Mouse (Mus musculus) cerebellum, adult 9-10 months (tissue): ENCODE results near the gene Zfp354a.
A peak's percentile ranks its signal among the peaks of the same experiment; 100 is the strongest.
"Not testable (repeated sequence)": the region's sequence is repeated elsewhere in the genome, so short reads cannot be mapped to it uniquely, and the experiment has no call there.

ENCODE experiments used
- DNase-seq: peaks from one replicate; pipeline ENCODE4 v3.0.0; 2022

The Zfp354a gene

DNA sequence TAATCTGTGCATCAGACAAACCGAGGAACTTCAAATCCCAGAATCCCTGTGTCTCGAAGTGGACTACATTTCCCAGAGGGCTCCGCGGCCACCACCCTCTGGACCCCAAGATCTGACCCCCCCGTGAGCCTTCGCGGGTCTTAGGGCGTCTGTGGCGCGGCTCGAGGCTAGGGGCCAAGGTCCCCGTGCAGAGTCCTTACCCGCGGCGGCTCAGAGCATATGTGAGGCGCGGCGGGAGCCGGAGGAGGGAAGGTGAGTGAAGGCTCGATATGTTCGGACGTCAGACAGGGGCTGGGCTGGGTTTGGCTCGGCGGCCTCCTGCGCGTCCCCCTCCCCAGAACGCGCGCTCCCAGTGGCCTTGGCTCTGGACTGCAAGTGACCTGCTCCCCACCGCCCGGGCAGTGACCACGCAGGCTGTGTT is at the start of gene Zfp354a:
Zfp354a (plus strand) TSS at position 107 of the 421 bp plus-strand sequence.
- DNase-seq: peak; percentile 84

DNA sequence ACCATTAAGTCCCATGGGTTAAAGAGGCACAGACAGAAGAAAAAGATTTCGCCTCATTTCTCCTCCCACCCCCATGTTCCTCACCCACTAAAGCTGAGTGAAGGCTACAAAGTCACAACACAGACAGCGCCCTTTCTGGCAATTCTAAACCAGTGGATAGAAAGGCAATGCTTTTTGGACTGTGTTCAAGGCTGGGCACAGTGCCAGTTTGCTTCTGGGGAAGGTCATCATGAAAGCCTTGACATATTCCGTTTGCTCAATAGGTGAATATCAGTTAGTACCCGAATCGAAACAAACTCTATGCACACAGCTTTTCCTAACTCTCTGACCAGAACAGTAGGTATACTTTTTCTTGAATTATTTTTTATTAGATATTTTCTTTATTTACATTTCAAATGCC is 47.2 kb upstream of the Zfp354a start:
- DNase-seq: no peak

DNA sequence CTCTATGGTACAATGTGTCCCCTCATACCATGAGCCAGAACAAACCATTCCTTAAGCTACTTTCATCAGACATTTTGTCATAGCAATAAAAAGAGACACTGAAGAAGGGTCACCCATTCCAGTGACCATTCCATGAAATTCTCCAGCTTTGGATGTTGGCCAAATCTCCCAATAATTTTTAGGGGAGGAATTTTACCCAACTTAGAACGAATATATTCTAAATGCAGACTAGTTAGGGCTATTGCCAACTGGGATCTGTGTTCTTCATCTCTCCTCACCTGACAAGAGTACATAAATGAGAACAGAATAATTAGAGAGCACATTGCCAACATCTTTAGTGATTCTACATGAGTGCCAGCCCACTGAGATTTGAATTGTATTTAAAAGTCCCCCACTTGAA is 45.1 kb upstream of the Zfp354a start, which contains the start of gene Olfr54:
Olfr54 (plus strand) TSS at position 301 of the 400 bp plus-strand sequence.
- DNase-seq: no peak

DNA sequence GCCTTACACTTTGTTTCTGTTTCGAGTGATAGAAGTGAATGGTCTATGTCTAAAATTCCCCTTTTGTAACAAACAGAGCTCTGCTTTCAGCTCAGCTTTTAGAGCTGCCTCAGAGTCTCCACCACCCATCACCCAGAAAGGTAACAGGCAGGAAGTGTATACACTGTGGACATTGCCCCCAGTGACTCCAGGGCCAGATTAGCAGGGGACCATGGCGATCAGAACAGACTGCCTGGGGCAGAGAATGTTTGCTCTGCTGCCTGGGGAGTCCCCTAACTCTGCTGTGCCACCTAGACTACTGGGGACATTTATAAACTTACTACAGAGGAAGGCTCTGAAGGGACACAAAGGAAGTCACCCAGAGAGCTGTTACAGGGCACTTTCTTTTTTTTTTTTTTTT is 42.7 kb upstream of the Zfp354a start:
- no peak for DNase-seq

DNA sequence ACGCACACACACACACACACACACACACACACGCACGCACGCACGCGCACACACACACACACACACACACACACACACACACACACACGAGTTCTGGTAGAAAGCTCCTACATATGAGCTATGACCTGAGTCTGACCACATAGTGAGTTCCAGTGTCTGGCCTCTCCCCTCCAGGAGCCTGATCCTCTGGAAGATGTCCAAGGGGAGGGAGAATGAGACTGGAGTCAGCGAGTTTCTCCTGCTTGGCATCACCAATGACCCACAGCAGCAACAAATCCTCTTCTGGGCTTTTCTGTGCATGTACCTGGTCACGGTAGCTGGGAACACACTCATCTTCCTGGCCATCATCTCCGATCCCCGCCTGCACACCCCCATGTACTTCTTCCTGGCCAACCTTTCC is 32.2 kb upstream of the Zfp354a start:
- not testable (repeated sequence) for DNase-seq

DNA sequence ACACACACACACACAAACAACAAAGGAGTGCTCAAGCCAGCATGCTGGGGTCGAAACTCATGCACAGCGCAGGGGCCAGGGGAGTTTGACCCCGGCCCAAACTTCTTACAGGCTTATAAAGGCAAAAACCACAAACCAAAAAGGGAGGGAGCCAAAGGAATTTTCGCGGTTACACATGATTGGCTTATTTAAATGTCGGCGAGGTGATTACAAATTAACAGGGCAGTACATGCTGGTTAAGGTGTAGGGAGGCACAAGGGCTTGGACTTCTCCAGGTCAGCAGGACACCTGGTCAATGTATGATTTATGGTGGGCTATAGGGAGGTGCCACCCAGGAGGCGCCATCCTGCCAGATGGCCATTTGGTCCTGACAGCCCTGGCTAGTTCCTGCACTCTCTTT is 29.7 kb upstream of the Zfp354a start:
- not testable (repeated sequence) for DNase-seq

DNA sequence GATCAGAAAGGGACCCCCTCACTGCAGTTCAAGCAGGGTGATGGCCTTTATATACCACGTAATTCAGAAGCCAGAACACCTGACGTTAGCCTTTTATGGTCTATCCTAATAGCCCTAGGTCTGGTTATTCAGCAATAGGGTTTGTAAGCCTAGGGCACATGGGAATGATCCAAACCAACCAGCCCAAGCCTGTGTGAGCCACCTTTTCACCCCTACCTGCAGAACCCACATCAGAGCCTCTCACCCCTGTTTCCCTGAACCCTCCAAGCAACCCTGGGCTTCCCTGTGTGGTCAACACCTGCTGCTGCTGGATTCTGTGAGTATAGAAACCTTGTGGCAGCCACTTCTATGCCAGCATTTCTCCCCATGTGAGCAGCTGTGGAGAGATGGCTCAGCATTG is 28.8 kb upstream of the Zfp354a start:
- no peak for DNase-seq

DNA sequence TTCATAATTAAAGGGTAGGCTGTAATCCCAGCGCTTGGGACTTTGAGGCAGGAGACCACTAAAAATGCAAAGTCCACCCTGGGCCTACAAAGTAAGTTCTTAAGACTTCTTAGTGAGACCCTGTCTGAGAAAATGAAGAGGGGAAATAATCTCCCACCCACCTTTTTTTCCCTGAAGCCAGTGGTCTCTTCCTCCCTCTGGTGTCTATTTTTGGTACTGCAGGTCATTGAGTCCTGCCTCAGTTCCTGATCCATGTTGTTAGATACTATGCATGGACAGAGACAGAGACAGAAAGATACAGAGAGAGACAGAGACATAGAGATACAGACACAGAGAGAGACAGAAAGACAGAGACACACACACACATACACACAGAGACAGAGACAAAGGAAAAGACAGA is 26.2 kb upstream of the Zfp354a start:
- no peak for DNase-seq

DNA sequence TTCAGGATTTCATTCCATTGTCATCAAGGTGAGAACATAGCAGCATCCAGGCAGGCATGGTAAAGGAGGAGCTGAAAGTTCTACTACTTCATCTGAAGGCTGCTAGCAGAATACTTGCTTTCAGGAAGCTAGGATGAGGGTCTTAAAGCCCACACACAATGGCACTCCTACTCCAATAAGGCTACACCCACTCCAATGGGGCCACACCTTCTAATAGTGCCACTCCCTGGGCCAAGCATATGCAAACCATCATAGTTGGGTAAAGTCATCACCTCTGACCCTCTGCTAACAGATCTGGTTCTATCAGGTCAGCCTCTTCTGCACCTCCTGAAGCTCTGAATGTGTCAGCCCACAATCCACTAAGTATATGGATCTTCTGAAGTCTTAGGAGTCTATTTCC is 24.9 kb upstream of the Zfp354a start:
- not testable (repeated sequence) for DNase-seq

DNA sequence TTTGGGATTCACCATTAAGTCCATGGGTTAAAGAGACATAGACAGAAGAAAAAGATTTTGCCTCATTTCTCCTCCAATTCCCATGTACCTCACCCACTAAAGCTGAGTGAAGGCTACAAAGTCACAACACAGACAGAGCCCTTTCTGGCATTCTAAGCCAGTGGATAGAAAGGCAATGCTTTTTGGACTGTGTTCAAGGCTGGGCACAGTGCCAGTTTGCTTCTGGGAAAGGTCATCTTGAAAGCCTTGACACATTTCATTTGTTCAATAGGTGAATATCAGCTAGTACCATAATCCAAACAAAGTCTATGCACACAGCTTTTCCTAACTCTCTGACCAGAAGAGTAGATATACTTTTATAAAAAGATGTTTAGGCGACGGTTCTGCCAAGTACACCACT is 23.1 kb upstream of the Zfp354a start:
- DNase-seq: no peak

DNA sequence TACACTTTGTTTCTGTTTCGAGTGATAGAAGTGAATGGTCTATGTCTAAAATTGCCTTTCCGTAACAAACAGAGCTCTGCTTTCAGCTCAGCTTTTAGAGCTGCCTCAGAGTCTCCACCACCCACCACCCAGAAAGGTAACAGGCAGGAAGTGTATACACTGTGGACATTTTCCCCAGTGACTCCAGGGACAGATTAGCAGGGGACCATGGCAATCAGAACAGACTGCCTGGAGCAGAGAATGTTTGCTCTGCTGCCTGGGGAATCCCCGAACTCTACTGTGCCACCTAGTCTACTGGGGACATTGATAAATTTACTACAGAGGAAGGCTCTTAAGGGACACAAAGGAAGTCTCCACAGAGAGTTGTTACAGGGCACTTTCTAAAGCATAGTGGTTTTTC is 14.3 kb upstream of the Zfp354a start:
- not testable (repeated sequence) for DNase-seq

DNA sequence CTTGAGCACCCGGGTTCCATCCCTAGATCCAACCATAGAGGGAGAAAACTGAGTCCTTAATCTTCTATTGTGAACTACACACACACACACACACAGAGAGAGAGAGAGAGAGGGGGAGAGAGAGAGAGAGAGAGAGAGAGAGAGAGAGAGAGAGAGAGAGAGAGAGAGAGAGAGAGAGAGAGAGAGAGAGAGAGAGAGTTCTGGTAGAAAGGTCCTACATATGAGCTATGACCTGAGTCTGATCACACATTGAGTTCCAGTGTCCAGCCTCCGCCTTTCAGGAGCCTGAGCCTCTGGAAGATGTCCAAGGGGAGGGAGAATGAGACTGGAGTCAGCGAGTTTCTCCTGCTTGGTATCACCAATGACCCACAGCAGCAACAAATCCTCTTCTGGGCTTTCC is 11.2 kb upstream of the Zfp354a start, which contains the start of gene Olfr1375:
Olfr1375 (plus strand) TSS at position 301 of the 400 bp plus-strand sequence.
- DNase-seq: not testable (repeated sequence)

DNA sequence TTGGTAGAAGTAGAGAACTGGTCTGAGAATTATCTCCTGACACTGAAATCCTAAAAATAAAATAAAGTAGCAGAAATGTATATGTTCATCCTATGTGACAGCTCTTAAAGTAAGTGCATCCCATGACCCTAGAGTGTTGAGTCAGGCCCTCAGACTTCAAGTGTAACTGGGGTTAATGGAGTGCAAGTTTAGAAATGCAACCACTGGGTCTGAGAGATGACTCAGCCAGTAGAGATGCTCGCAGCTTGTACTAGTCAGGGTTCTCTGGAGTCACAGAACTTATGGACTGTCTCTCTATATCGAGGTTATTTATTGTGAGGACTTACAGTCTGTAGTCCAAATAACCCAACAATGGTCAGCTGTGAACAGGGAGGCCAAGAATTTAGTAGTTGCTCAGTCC is 7.4 kb upstream of the Zfp354a start:
- DNase-seq: no peak

DNA sequence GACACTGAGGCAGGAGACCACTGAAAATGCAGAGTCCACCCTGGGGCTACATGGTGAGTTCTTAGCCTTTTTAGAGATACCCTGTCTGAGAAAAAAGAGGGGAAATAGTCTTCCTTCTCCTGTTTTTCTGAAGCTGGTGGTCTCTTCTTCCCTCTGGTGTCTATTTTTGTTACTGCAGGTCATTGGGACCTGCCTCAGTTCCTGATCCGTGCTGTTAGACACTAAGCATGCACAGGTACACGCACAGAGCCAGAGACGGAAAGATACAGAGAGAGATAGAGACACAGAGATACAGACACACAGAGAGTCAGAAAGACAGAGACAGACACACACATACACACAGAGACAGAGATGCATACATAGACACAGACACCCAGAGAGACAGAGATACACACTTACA is 5.8 kb upstream of the Zfp354a start:
- no peak for DNase-seq

DNA sequence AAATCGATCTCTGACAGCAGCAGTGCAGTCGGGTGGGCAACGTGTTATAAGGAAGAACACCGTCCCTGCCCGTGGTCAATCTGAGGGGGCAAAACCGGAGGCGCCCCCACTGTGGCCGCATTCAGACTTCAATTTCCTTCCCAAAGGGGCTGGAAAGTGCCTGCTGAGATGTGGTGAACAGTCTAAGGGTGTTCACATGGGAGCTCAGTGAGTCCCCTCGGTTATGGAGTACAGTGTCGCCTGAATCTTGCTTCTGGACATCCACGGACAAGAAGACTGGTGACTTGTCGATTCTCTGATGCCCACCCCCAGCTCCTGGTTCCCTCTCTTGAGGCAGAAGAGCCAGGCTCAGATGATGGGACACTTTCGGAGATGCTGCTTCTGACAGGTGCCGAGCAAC is 583 bp downstream of the Zfp354a start:
- DNase-seq: no peak

DNA sequence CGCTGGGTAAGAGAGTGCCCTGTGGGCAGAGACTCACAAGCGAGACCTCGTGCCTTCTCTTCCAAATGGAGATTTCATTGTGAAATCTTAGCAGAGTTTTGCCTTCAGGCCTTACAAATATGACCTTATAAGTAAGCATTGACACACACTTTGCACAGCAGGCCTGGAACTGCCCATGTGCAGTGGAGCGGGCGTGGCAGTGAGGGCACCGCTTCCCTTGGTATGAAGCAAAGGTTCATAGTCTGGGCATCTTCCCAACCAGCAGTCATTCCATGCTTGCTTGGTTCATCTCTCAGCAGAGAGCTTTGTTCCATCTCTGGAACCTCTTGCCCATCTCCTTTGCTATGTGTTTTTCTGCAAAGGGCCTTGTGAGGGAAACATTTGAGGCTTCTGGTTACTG is 1.9 kb downstream of the Zfp354a start:
- no peak for DNase-seq

DNA sequence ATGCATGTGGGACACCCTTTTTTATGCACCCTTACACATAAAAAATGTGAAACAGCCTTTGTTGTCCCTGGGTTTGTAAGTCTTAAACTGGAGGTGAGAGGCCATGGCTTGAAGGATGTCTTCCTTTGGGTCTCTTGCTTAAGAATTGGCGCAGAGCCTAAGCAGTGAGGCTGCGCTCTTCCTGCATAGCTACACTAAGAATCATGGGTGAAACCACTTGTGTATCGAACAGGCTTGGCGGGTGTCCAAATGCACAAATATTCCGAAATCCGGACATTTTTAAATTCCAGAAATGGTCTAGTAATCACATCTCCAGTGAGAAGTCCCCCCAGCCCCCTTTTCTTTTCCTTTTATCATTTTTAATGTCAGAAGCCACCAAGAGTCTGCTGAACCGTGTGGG is 4.2 kb downstream of the Zfp354a start:
- no peak for DNase-seq

DNA sequence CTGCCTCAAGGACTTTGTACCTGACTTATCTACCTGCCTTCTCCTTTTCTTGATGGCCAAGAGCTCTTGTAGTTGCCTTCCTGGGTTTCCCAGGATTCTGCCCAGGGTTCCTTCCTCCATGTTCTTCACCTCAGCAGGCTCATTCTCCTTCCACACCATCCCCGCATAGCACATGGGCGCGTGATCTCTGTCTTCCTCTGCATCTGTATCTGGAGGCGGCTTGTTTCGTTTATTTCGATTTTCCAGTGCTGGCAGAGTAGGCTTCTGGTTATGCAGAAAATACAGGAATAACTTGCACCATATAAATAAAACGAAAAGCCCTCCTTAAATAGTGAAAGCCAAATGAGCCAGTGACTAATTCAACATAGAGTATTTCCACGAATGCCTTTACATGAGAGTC is 4.8 kb downstream of the Zfp354a start:
- no peak for DNase-seq

DNA sequence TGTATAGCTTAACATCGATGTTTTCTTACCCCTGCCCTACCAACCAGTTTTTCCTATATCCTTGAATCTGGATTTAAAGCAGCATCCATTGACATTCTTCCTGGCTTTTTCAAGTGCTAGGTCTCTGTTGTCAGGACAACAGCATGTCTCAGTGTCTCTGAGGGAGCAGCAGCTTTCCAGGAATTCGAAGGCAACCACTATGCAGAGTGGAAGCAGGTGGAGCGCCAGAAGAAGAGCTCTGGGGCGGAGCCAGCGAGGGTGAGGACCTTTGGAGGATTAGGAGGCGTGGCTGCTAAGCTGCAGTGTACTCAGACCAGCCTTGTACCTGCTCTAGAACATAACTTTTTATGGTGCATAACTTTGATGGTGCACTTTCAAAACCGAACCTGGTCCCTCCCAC is 25.5 kb downstream of the Zfp354a start:
- no peak for DNase-seq

DNA sequence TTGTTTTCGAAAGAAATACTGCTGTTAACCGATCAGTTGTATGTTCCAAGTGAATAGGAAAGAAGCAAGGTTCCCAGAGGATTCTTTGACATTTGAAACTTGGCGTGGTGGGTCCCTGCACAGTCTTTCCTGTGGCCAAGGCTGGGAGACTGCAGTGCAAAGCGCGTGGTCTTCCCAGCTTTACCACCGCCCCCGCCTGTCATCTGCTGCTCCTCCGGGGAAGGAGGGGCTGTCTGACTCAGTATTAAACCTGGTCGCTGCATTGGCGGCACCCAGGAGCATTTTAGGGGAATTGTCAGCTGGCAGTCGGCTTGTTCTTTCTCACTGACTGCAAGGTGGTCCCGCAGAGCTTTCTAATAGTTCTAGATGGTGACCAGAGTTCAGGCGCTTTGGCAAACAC is 26.2 kb downstream of the Zfp354a start:
- no peak for DNase-seq

DNA sequence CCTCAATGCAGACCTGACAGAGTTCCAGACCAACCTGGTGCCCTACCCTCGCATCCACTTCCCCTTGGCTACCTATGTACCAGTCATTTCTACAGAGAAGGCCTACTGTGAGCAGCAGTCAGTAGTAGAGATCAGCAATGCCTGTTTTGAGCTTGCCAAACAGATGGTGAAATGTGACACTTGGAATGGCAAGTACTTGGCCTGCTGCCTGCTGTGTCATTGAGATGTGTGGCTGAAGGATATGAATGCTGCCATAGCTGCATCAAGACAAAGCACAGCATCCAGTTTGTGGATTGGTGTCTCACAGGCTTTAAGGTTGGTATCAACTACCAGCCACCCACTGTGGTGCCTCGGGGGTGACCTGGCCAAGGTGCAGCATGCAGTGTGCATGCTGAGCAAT is 48.2 kb downstream of the Zfp354a start:
- DNase-seq: no peak

DNA sequence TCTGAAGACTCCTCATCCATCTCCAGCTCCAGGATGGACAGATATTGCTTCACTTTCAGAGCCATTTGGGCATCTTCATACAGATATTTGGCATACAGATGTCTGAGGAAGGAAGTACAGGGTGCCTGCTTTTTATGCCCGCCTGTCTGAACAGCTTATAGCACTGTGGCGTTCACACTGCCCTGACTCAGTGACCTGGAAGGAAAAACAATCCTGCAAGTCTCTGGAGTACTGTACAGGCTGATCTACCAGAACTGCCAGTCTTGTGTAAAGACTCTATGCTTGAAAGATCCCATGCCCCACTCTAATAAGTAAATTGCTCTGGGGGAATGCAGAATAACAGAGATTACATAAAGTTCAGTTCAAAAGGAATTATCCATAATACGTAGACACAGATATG is 51.6 kb downstream of the Zfp354a start:
- no peak for DNase-seq
